Mouse (Mus musculus): ENCODE data around the gene Akap3.

The Akap3 gene

DNA sequence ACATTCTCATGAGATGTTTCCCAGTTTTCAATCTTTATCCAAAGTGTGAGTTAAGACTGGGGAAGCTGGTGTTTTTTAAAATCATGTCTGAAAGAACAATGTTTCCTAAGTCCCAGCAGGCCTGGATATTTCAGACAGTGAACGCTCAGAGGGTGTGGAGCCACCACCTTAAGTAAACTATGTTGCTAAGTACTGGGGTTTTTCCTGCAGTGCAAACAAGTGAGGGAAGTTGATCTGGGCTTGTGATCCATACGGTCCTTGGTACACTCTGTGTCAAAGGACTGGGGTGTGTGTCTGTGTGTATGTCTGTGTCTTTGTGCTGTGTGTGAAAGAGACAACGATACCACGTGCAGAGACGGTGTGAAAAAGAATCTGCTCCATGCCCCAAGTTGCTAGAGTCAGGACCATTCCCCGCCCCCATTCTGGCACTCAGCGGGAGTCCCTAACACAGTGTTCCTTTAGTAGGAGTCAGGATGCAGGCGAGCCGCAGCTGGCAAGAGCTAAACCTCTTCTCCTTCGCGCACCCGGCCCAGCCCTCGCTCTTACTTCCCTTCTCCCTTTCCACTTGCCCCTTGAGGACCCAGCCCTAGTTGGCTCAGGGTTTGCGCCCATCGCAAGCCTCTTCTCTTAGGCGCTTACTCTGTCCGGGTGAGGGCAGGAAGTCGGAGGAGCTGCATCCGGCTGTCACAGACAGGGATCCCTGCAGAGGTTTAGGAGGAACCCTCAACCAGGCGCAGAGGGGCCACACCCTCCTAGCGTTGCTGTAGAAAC, 68.4 kb downstream of the Akap3 start, which contains the start of gene Dyrk4:
Gene Dyrk4 (minus strand): TSS at position 729 of the 771 bp plus-strand sequence.
- no peak for DNase-seq (ENCODE audit: low read depth, low spot score)
- H3K36me3 ChIP-seq (ENCODE audit: control insufficient read depth, insufficient read depth, low read length, poor library complexity, severe bottlenecking), result no peaks in the 10 kb centered on the region
- H3K27me3 ChIP-seq (ENCODE audit: control insufficient read depth, insufficient read depth, low read length, poor library complexity, severe bottlenecking), result no peaks in the 10 kb centered on the region
